In the genomic region with DNA sequence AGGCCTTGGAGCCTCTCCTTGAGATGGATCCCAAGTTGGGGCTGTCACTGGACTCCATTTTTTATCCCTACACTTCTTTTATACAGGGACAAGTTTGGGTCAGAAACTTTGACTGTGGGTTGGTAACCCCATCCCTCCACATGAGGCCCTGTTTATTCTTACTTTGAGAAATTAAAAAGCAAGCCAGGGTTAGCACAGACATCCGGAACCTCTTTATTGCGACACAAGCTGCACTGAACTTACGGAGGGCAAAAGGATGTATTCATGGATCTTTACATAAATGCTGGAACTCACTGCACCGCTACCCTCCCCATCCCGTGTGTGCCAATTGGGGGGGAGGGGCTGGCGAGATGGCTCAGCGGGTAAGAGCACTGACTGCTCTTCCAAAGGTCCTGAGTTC, we compare ENCODE assay signal across 25 mouse cellular contexts.
A peak's percentile ranks its signal among the peaks of the same experiment; 100 is the strongest.
DNase-seq lines count a peak whose midpoint lies in the region; ATAC-seq and TF ChIP-seq lines count a peak whose summit lies in the region.
"Had no signal": no experiment of that assay in that cellular context is flagged by ENCODE, and none has a peak within 500 bp of the region (broad histone marks: within the 10 kb centered on the region; RNA-seq: fewer than 3 reads in every experiment).

No protein-coding gene starts in this region.

- no peaks in the 10 kb centered on the region for H3K9me3 ChIP-seq in intestine, postnatal 0 days (ENCODE audit: control insufficient read depth)
- H3K9me3 ChIP-seq in intestine, embryonic 16.5 days (ENCODE audit: control insufficient read depth, low read length): no peaks in the 10 kb centered on the region
- no peaks in the 10 kb centered on the region for H3K9me3 ChIP-seq in lung, postnatal 0 days (ENCODE audit: low read length)
- no peaks in the 10 kb centered on the region for H3K9me3 ChIP-seq in liver, postnatal 0 days (ENCODE audit: low read length)
- H3K9me3 ChIP-seq: embryonic facial prominence, embryonic 15.5 days; forebrain, embryonic 10.5 days; heart, embryonic 15.5 days; hindbrain, embryonic 10.5 days had no signal

- no peak for ATAC-seq in intestine, postnatal 0 days
- ATAC-seq in intestine, embryonic 16.5 days: no peak
- peak; percentile 23; the same call in 1 of the 2 replicates for ATAC-seq in lung, postnatal 0 days
- peak; percentile 40; the same call in 1 of the 2 replicates for ATAC-seq in liver, postnatal 0 days
- no peak for ATAC-seq in monocyte, adult 5-6 weeks (replicated peaks; ENCODE audit: insufficient number of reproducible peaks, low FRiP score, low TSS enrichment, poor library complexity, severe bottlenecking)
- ATAC-seq: activated CD4-positive, CD25-positive, alpha-beta regulatory T cell, adult 4 months; forebrain, embryonic 14.5 days; Patski had no signal

- 92% methylated on average over 7 of the region's 7 CpGs for whole genome bisulfite sequencing in intestine, postnatal 0 days
- 95% methylated on average over 7 of the region's 7 CpGs for WGBS in intestine, embryonic 16.5 days
- WGBS in lung, postnatal 0 days: 72% methylated on average over 7 of the region's 7 CpGs
- 69% methylated on average over 7 of the region's 7 CpGs for WGBS in liver, postnatal 0 days (ENCODE audit: insufficient replicate concordance)

- peaks cover 17% of the 10 kb centered on the region for H3K36me3 ChIP-seq in intestine, postnatal 0 days (ENCODE audit: control insufficient read depth, insufficient read depth)
- H3K36me3 ChIP-seq in intestine, embryonic 16.5 days (ENCODE audit: control insufficient read depth, insufficient read depth, low read length): peaks cover 3% of the 10 kb centered on the region; the same call in 1 of the 2 replicates
- H3K36me3 ChIP-seq in lung, postnatal 0 days (ENCODE audit: insufficient read depth, low read length): no peaks in the 10 kb centered on the region
- H3K36me3 ChIP-seq in liver, postnatal 0 days (replicated peaks; ENCODE audit: insufficient read depth, low read length): 0 out of 2 replicates have a peak, but pooled peaks cover 2% of the 10 kb centered on the region

- 0 out of 2 replicates have a peak, but pooled peaks have one; percentile 4 for TF ChIP-seq CTCF in intestine, postnatal 0 days (IDR thresholded peaks at IDR 0.05; ENCODE audit: low read depth)
- TF ChIP-seq CTCF in lung, postnatal 0 days (IDR thresholded peaks at IDR 0.05): no peak
- no peak for TF ChIP-seq CTCF in liver, postnatal 0 days (IDR thresholded peaks at IDR 0.05; ENCODE audit: low read depth)

- no peak for TF ChIP-seq EP300 in lung, postnatal 0 days (IDR thresholded peaks at IDR 0.05)
- TF ChIP-seq EP300 in liver, postnatal 0 days (IDR thresholded peaks at IDR 0.05; ENCODE audit: low read depth): no peak

- H3K27ac ChIP-seq in intestine, postnatal 0 days (ENCODE audit: low read depth, low read length): no peak overlapping the region
- H3K27ac ChIP-seq in intestine, embryonic 16.5 days (ENCODE audit: low read length): no peak overlapping the region
- H3K27ac ChIP-seq in lung, postnatal 0 days (ENCODE audit: low read length): no peak overlapping the region
- H3K27ac ChIP-seq in liver, postnatal 0 days (ENCODE audit: low read depth): no peak overlapping the region
- H3K27ac ChIP-seq: embryonic facial prominence, embryonic 15.5 days; forebrain, embryonic 10.5 days; heart, adult 2 months; heart, embryonic 15.5 days; hindbrain, embryonic 10.5 days; hindbrain, embryonic 14.5 days had no signal

- H3K9ac ChIP-seq in intestine, postnatal 0 days (ENCODE audit: low read depth, low read length): no peak overlapping the region
- H3K9ac ChIP-seq in intestine, embryonic 16.5 days (ENCODE audit: low read depth, low read length): no peak overlapping the region
- H3K9ac ChIP-seq in lung, postnatal 0 days (replicated peaks; ENCODE audit: low read depth): no peak overlapping the region
- no peak overlapping the region for H3K9ac ChIP-seq in liver, postnatal 0 days (replicated peaks)
- H3K9ac ChIP-seq: embryonic facial prominence, embryonic 15.5 days; heart, embryonic 15.5 days; hindbrain, embryonic 14.5 days had no signal

- no peaks in the 10 kb centered on the region for H3K27me3 ChIP-seq in intestine, postnatal 0 days (replicated peaks; ENCODE audit: control insufficient read depth, insufficient read depth, low read length)
- no peaks in the 10 kb centered on the region for H3K27me3 ChIP-seq in intestine, embryonic 16.5 days (replicated peaks; ENCODE audit: control insufficient read depth, insufficient read depth, low read length)
- H3K27me3 ChIP-seq in lung, postnatal 0 days (replicated peaks; ENCODE audit: insufficient read depth, low read length): no peaks in the 10 kb centered on the region
- no peaks in the 10 kb centered on the region for H3K27me3 ChIP-seq in liver, postnatal 0 days (ENCODE audit: insufficient read depth, low read length)
- H3K27me3 ChIP-seq: CH12.LX; embryonic facial prominence, embryonic 15.5 days; heart, embryonic 15.5 days; Patski had no signal

- H3K4me1 ChIP-seq in intestine, postnatal 0 days (replicated peaks; ENCODE audit: control insufficient read depth, insufficient read depth, low read length): no peaks in the 10 kb centered on the region
- no peaks in the 10 kb centered on the region for H3K4me1 ChIP-seq in intestine, embryonic 16.5 days (ENCODE audit: control insufficient read depth, insufficient read depth, low read length)
- no peaks in the 10 kb centered on the region for H3K4me1 ChIP-seq in lung, postnatal 0 days (ENCODE audit: insufficient read depth, low read depth, low read length)
- H3K4me1 ChIP-seq in liver, postnatal 0 days (ENCODE audit: insufficient read depth): peaks cover 8% of the 10 kb centered on the region
- H3K4me1 ChIP-seq: heart, embryonic 15.5 days; hindbrain, embryonic 10.5 days had no signal

- H3K4me3 ChIP-seq in intestine, postnatal 0 days (ENCODE audit: low read depth, low read length): no peak overlapping the region
- no peak overlapping the region for H3K4me3 ChIP-seq in intestine, embryonic 16.5 days (ENCODE audit: low read length)
- no peak overlapping the region for H3K4me3 ChIP-seq in lung, postnatal 0 days (ENCODE audit: low read depth, low read length)
- H3K4me3 ChIP-seq in liver, postnatal 0 days (ENCODE audit: low read depth, low read length): no peak overlapping the region
- H3K4me3 ChIP-seq: embryonic facial prominence, embryonic 15.5 days; erythroblast, embryonic 14.5 days; forebrain, embryonic 10.5 days; heart, adult 2 months; heart, embryonic 15.5 days; hindbrain, embryonic 10.5 days had no signal

- H3K4me2 ChIP-seq in intestine, postnatal 0 days (replicated peaks; ENCODE audit: low read depth): no peak overlapping the region
- no peak overlapping the region for H3K4me2 ChIP-seq in intestine, embryonic 16.5 days (ENCODE audit: low read depth, low read length)
- H3K4me2 ChIP-seq in lung, postnatal 0 days (replicated peaks; ENCODE audit: low read depth, low read length): no peak overlapping the region
- H3K4me2 ChIP-seq in liver, postnatal 0 days (ENCODE audit: low read depth, low read length): no peak overlapping the region
- H3K4me2 ChIP-seq: embryonic facial prominence, embryonic 15.5 days; heart, embryonic 11.5 days; heart, embryonic 15.5 days; hindbrain, embryonic 14.5 days had no signal

- DNase-seq in lung, postnatal 0 days (ENCODE audit: low spot score): no peak
- DNase-seq in lung, postnatal 10 days: no peak
- DNase-seq in liver, postnatal 0 days: no peak
- no peak for DNase-seq in frontal cortex, postnatal 14 days (ENCODE audit: low spot score in 2 of 2)
- DNase-seq: adrenal gland, adult 2 months; adrenal gland, postnatal 25 days; cerebellum, adult 2 months; cerebellum, postnatal 10 days; embryo, embryonic 11 days; gastrocnemius, postnatal 36 days; heart, adult 2 months had no signal

Comparison
In these comparisons a context has a peak if more than half of its experiments do, and no peak if none do; other contexts are left out.
1. ATAC-seq: peak in lung, postnatal 0 days (single experiment) and liver, postnatal 0 days (single experiment); none in intestine, postnatal 0 days (single experiment), intestine, embryonic 16.5 days (single experiment) and monocyte, adult 5-6 weeks (single experiment).